In the genomic region with DNA sequence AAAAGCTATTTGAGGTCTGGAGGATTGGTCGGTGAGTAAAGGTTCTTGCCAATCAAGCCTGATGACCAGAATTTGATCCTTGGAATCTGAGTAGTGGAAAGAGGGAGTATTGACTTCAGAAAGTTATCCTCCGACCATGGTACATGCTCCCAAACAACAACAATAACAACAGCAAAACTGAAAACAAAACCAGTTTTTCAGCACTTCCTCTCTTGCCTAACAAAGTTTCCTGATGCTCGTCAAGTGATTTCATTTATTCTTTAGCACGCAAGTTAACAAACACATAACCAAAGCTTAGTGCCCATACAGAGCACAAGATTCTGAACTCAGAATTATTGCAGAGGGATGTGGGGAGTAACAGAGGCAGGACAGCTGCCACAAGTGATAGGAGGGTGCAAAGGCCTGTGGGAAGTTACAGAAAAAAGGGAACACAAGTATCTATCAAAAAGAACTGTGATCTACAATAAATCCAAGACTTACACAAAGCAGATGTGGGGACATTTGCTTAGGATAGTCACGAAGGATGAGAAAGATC, we compare ENCODE assay signal across 32 mouse cellular contexts. TPM values are rescaled to one million over a fixed set of nuclear protein-coding genes. Genes with fewer than 3 reads are reported as not detected.
DNase-seq lines count a peak whose midpoint lies in the region; ATAC-seq and TF ChIP-seq lines count a peak whose summit lies in the region.
"Had no signal": no experiment of that assay in that cellular context is flagged by ENCODE, and none has a peak within 500 bp of the region (broad histone marks: within the 10 kb centered on the region; RNA-seq: fewer than 3 reads in every experiment).

No protein-coding gene starts in this region.

- WGBS in macrophage (ENCODE audit: missing documents) = 36% methylated on average over 5 of the region's 5 CpGs
- 83% methylated on average over 5 of the region's 5 CpGs for WGBS in forebrain, embryonic 12.5 days

- no peak for TF ChIP-seq RAD21 in CH12.LX (IDR thresholded peaks at IDR 0.05; ENCODE audit: low read depth, low read length)

- in situ Hi-C loops in CH12.LX (cut with MboI; ENCODE audit: low pct_ligation_motif_present, low pct_unique_long_range_greater_than_20kb, low sequenced_read_pairs) = no loop called here

- dilution Hi-C loops in CH12.LX (cut with MboI; ENCODE audit: extremely low pct_ligation_motif_present, extremely low pct_unique_long_range_greater_than_20kb, low sequenced_read_pairs) = no loop called here

- H3K79me2 ChIP-seq in CH12.LX (replicated peaks; ENCODE audit: control insufficient read depth, extremely low read depth, insufficient read depth, poor library complexity, severe bottlenecking) (no peaks in the 10 kb centered on the region), macrophage (ENCODE audit: inconsistent target) (no peaks in the 10 kb centered on the region)

- peaks cover 0 to 16% of the 10 kb centered on the region in 2 experiments; a peak in 3 of 4 replicates for H3K4me1 ChIP-seq in CH12.LX (ENCODE audit: control insufficient read depth in 1 of 2, insufficient read depth in 2 of 2)
- H3K4me1 ChIP-seq in bone marrow macrophage, adult 2 months (ENCODE audit: control insufficient read depth, insufficient read depth, low read length) = peaks cover 38% of the 10 kb centered on the region
- H3K4me1 ChIP-seq in forebrain, embryonic 12.5 days = no peaks in the 10 kb centered on the region
- H3K4me1 ChIP-seq: embryonic facial prominence, embryonic 12.5 days; forebrain, embryonic 10.5 days; hindbrain, embryonic 10.5 days; hindbrain, embryonic 15.5 days; intestine, embryonic 15.5 days; limb, embryonic 12.5 days; liver, embryonic 15.5 days; neural tube, embryonic 15.5 days; stomach, embryonic 15.5 days had no signal

- H3K27ac ChIP-seq in CH12.LX (ENCODE audit: insufficient read depth, low read depth) (no peak overlapping the region), macrophage (peak overlapping the region; percentile 65)
- peak overlapping the region; percentile 69 for H3K27ac ChIP-seq in bone marrow macrophage, adult 2 months (ENCODE audit: insufficient read depth, low read depth, low read length)
- H3K27ac ChIP-seq in forebrain, embryonic 12.5 days = no peak overlapping the region
- H3K27ac ChIP-seq: embryonic facial prominence, embryonic 12.5 days; forebrain, embryonic 10.5 days; hindbrain, embryonic 10.5 days; hindbrain, embryonic 15.5 days; intestine, embryonic 15.5 days; kidney, postnatal 0 days; limb, embryonic 12.5 days; liver, embryonic 15.5 days; neural tube, embryonic 15.5 days; stomach, embryonic 15.5 days had no signal

- TF ChIP-seq CTCF in CH12.LX (conservative IDR thresholded peaks at IDR 0.05 in 1 of 2, IDR thresholded peaks at IDR 0.05 in 1 of 2; ENCODE audit: low read depth in 2 of 2, low read length in 2 of 2) = no peak
- no peak for TF ChIP-seq CTCF in bone marrow macrophage, adult 2 months (IDR thresholded peaks at IDR 0.05; ENCODE audit: low read depth, low read length)

- H3K9me3 ChIP-seq in CH12.LX (replicated peaks; ENCODE audit: low read length) = no peaks in the 10 kb centered on the region
- H3K9me3 ChIP-seq in forebrain, embryonic 12.5 days = no peaks in the 10 kb centered on the region
- H3K9me3 ChIP-seq: embryonic facial prominence, embryonic 12.5 days; forebrain, embryonic 10.5 days; hindbrain, embryonic 10.5 days; hindbrain, embryonic 15.5 days; intestine, embryonic 15.5 days; limb, embryonic 12.5 days; liver, embryonic 15.5 days; neural tube, embryonic 15.5 days; stomach, embryonic 15.5 days had no signal

- no peak for TF ChIP-seq POLR2A in CH12.LX (IDR thresholded peaks at IDR 0.05; ENCODE audit: low read depth, low read length)
- no peak for TF ChIP-seq POLR2A in bone marrow macrophage, adult 2 months (IDR thresholded peaks at IDR 0.05; ENCODE audit: borderline replicate concordance, low read depth, low read length)

- peak overlapping the region; percentile 42; the same call in 1 of the 2 replicates for H3K4me2 ChIP-seq in CH12.LX (ENCODE audit: insufficient read depth, low read depth, poor library complexity, severe bottlenecking)
- H3K4me2 ChIP-seq in forebrain, embryonic 12.5 days = no peak overlapping the region
- H3K4me2 ChIP-seq: embryonic facial prominence, embryonic 12.5 days; hindbrain, embryonic 15.5 days; intestine, embryonic 15.5 days; limb, embryonic 12.5 days; liver, embryonic 15.5 days; lung, embryonic 14.5 days; neural tube, embryonic 15.5 days; stomach, embryonic 15.5 days had no signal

- no peak overlapping the region for H3K4me3 ChIP-seq in CH12.LX (replicated peaks in 1 of 3; ENCODE audit: low read depth in 2 of 3, low read length in 2 of 3, poor library complexity in 1 of 3)
- peak overlapping the region; percentile 20; the same call in 1 of the 2 replicates for H3K4me3 ChIP-seq in bone marrow macrophage, adult 2 months (ENCODE audit: insufficient read depth, low read length)
- H3K4me3 ChIP-seq in macrophage (ENCODE audit: inconsistent target) = no peak overlapping the region
- H3K4me3 ChIP-seq in forebrain, embryonic 12.5 days (replicated peaks) = no peak overlapping the region
- H3K4me3 ChIP-seq: embryonic facial prominence, embryonic 12.5 days; forebrain, embryonic 10.5 days; hindbrain, embryonic 10.5 days; hindbrain, embryonic 15.5 days; intestine, embryonic 15.5 days; limb, embryonic 12.5 days; liver, embryonic 15.5 days; neural tube, embryonic 15.5 days; stomach, embryonic 15.5 days had no signal

- H3K27me3 ChIP-seq in CH12.LX (replicated peaks) = no peaks in the 10 kb centered on the region
- no peaks in the 10 kb centered on the region for H3K27me3 ChIP-seq in forebrain, embryonic 12.5 days
- H3K27me3 ChIP-seq: embryonic facial prominence, embryonic 12.5 days; hindbrain, embryonic 15.5 days; intestine, embryonic 15.5 days; limb, embryonic 12.5 days; liver, embryonic 15.5 days; neural tube, embryonic 15.5 days; stomach, embryonic 15.5 days had no signal

- H3K9ac ChIP-seq in CH12.LX (ENCODE audit: insufficient read depth, low read depth) = no peak overlapping the region
- H3K9ac ChIP-seq in forebrain, embryonic 12.5 days = no peak overlapping the region
- H3K9ac ChIP-seq: embryonic facial prominence, embryonic 12.5 days; hindbrain, embryonic 15.5 days; intestine, embryonic 15.5 days; limb, embryonic 12.5 days; liver, embryonic 15.5 days; lung, embryonic 14.5 days; neural tube, embryonic 15.5 days; stomach, embryonic 15.5 days had no signal

- no peak for DNase-seq in CH12.LX (ENCODE audit: extremely low read depth)
- DNase-seq in right cerebral cortex, postnatal 14 days = no peak
- no peak for DNase-seq in embryo, embryonic 11 days
- DNase-seq in layer of hippocampus, postnatal 10 days (ENCODE audit: low spot score in 2 of 2) = no peak
- DNase-seq: adrenal gland, postnatal 14 days; cerebellum, adult 18-20 months; cerebellum, postnatal 14 days; heart, postnatal 14 days; kidney, adult 2 months; kidney, postnatal 4 days; layer of hippocampus, postnatal 36 days; lung, embryonic 14.5 days; lung, postnatal 14 days; midbrain, embryonic 14.5 days; retina, postnatal 1 day; right cerebral cortex, postnatal 4 days; thymus, postnatal 14 days had no signal

- H3K36me3 ChIP-seq in CH12.LX (replicated peaks in 1 of 2; ENCODE audit: control insufficient read depth in 1 of 2, insufficient read depth in 1 of 2, low read length in 1 of 2) = no peaks in the 10 kb centered on the region
- H3K36me3 ChIP-seq in macrophage (ENCODE audit: inconsistent target) = no peaks in the 10 kb centered on the region
- H3K36me3 ChIP-seq in forebrain, embryonic 12.5 days (replicated peaks) = no peaks in the 10 kb centered on the region
- H3K36me3 ChIP-seq: embryonic facial prominence, embryonic 12.5 days; forebrain, embryonic 10.5 days; hindbrain, embryonic 10.5 days; hindbrain, embryonic 15.5 days; intestine, embryonic 15.5 days; limb, embryonic 12.5 days; liver, embryonic 15.5 days; neural tube, embryonic 15.5 days; stomach, embryonic 15.5 days had no signal

- no peak for TF ChIP-seq EP300 in CH12.LX (IDR thresholded peaks at IDR 0.05; ENCODE audit: low read length)

- 0 out of 2 replicates have a peak, but pooled peaks have one; percentile 24 for ATAC-seq in monocyte, adult 5-6 weeks (replicated peaks; ENCODE audit: insufficient number of reproducible peaks, low FRiP score, low TSS enrichment, poor library complexity, severe bottlenecking)
- no peak for ATAC-seq in forebrain, embryonic 12.5 days (ENCODE audit: low FRiP score)
- ATAC-seq: forebrain, embryonic 16.5 days; intestine, embryonic 15.5 days had no signal

TF ChIP-seq in CH12.LX, 34 proteins besides CTCF, POLR2A, EP300 and RAD21:
- TF ChIP-seq CHD1 (IDR thresholded peaks at IDR 0.05; ENCODE audit: low read depth, low read length) (no peak), ETS1 (conservative IDR thresholded peaks at IDR 0.05; ENCODE audit: low read depth, low read length) (no peak), TBP (conservative IDR thresholded peaks at IDR 0.05; ENCODE audit: low read depth, low read length) (no peak), MYC (IDR thresholded peaks at IDR 0.05; ENCODE audit: low read depth, low read length) (no peak), ZC3H11A (IDR thresholded peaks at IDR 0.05; ENCODE audit: low read depth, low read length) (no peak), IRF4 (IDR thresholded peaks at IDR 0.05; ENCODE audit: low read depth, low read length) (no peak), GABPA (IDR thresholded peaks at IDR 0.05; ENCODE audit: insufficient replicate concordance, low read depth, low read length) (no peak), SIN3A (IDR thresholded peaks at IDR 0.05; ENCODE audit: low read length) (no peak), UBTF (IDR thresholded peaks at IDR 0.05; ENCODE audit: low read depth, low read length) (no peak)

RNA-seq across cellular contexts. Expression of a gene that starts 42.1 kb away (rescaled TPM):
- total RNA-seq in CH12.LX (2012; rRNA removed) (32.7 and 37.8 TPM in 2 replicates), CH12.LX (2014; rRNA removed) (51.0 and 52.0 TPM in 2 replicates)
- polyA plus RNA-seq in CH12.LX (2012; ENCODE audit: insufficient read length, low read depth) (33.7 and 48.7 TPM in 2 replicates), macrophage (2018) (37.1 to 124 TPM (median 89.0 TPM) in 3 replicates)
- polyA plus RNA-seq in bone marrow macrophage, adult 2 months (2012; ENCODE audit: insufficient read depth, insufficient read length, missing spikeins) = 42.4 and 46.7 TPM in 2 replicates
- total RNA-seq in macrophage (2018; cell fraction: chromatin; rRNA removed) = 100 to 1,000 TPM in 22 of 26 experiments, 10 to 100 TPM in 4; 26.1 to 711 (median 181) TPM
- 100 to 1,000 TPM in 5 of 26 experiments, 10 to 100 TPM in 21; 40.7 to 124 (median 68.7) TPM for total RNA-seq in macrophage (2018; cell fraction: cytosol; rRNA removed)
- 100 to 1,000 TPM in 22 of 26 experiments, 10 to 100 TPM in 4; 52.5 to 494 (median 153) TPM for total RNA-seq in macrophage (2018; cell fraction: nucleus; rRNA removed)
- 671 to 1,088 TPM (median 852 TPM) in 3 replicates for total RNA-seq in monocyte, adult 5-6 weeks (2017)
- 6.5 and 7.7 TPM in 2 replicates for polyA plus RNA-seq in forebrain, embryonic 12.5 days (2016; fragmentation: Nextera tagmentation; extraction: Ambion mirVana)
- 10 to 100 TPM; 16.9 to 21.4 TPM for total RNA-seq in layer of hippocampus, postnatal 10 days (2021)

Comparison
In these comparisons a context has a peak if more than half of its experiments do, and no peak if none do; other contexts are left out.
1. H3K27ac ChIP-seq: peak in bone marrow macrophage, adult 2 months (single experiment) and macrophage (single experiment); none in CH12.LX (single experiment) and forebrain, embryonic 12.5 days (single experiment).